Mouse (Mus musculus): ENCODE measurements around the gene Fam241a.

DNA sequence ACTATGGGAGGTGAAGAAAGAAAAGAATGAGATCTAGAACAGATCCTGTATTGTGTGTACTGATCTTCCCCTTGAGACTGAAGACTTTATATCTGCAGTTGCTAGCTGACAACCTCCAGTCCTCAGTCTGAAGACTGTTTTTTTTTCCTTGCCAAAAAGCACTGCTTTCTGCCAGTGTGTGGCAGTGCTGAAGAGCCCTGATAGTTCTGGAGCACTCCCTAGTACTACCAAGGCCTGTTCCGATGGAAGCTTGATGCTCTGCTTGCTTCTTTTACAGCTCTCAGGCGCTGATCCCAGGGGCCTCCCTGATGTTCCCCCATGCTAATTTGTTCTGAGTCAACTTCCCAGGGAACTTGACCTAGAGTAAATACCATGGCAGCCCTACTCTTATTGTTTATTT is 31.9 kb downstream of the Fam241a start:
- no peak for TF ChIP-seq CTCF (IDR thresholded peaks at IDR 0.05; ENCODE audit: low read depth)
- no peak for TF ChIP-seq EP300 (IDR thresholded peaks at IDR 0.05; ENCODE audit: low read depth)

All from liver, embryonic 14.5 days (tissue).